Mouse (Mus musculus): Measurements from ENCODE around the gene Snx32. TPM values are rescaled to one million over a fixed set of nuclear protein-coding genes. Genes with fewer than 3 reads are reported as not detected.

The Snx32 gene
- polyA plus RNA-seq, 1 experiment from 2014 or later: 9.6 TPM

DNA sequence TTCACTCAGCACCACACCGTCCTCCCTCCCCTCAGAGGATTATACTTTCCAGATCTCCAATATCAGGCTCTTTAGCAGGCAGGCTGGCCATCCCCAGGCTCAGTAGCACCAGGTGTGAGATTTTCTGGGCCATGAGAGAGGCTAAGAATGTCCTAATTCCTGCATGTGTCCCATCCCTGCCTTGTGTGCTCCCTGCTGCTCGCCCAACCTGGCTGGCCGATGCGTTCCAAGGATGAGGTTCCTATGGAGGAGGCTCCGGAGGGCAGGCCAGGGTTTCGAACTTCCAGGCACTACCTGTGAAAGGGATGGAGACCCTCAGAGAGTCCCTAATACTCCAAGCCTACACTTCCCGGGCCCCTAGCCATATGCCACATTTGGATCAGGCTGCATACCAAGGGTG, 24.5 kb downstream of the Snx32 start:
- Histone ChIP-seq H3K4me3 (no peak overlapping the region), H3K27me3 (ENCODE audit: low read depth, poor library complexity, severe bottlenecking) (no peaks in the 10 kb centered on the region), H3K9me3 (replicated peaks) (no peaks in the 10 kb centered on the region), H3K36me3 (peaks cover 58% of the 10 kb centered on the region), H3K27ac (replicated peaks) (no peak overlapping the region), H3K4me1 (peaks cover 34% of the 10 kb centered on the region)
- no peak for DNase-seq (ENCODE audit: low spot score)
- WGBS: 93% methylated on average over 7 of the region's 7 CpGs

DNA sequence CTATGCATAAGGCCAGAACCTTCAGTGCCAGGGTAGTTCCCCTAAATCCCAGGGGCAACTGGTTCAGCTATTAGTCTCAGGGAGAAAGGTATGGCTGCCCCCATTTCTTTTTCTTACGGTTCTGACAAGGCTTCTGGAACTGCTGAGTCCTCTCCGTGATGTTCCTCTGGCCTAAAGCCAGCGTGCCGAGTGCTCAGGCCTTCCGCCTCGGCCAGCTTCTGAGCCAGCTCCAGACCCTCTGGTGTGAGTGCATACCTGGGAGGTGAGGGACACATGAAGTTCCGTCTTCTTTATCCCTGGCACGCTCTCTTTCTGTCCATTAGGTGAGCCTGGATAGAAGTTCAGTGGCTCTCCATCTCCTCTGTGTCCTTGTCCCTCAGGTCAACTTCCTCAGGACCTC, 25.0 kb downstream of the Snx32 start:
- no peak for DNase-seq (ENCODE audit: low spot score)
- Histone ChIP-seq H3K27ac (replicated peaks) (no peak overlapping the region), H3K36me3 (peaks cover 63% of the 10 kb centered on the region), H3K27me3 (ENCODE audit: low read depth, poor library complexity, severe bottlenecking) (no peaks in the 10 kb centered on the region), H3K4me1 (peaks cover 34% of the 10 kb centered on the region), H3K9me3 (replicated peaks) (no peaks in the 10 kb centered on the region), H3K4me3 (no peak overlapping the region)
- WGBS: 93% methylated on average over 8 of the region's 8 CpGs

DNA sequence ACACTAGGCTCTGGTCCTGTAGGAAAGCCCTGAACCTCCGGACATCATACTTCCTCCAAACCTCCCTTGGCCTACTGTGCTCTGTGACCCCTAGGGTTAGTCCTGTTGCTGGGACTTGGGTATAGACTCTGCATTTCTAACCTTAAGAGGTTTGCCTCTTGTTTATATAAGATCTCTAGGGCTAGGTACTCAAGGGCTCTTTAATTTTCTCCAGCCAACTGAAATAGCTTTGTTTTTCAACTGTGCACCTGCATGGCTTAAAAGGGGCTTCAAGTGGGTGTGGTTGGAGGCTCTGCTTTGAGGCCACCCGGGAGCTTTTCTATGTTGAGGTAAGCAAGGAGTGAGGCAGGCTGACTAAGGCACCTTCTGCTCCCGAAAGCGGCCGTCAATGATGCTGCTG, 25.8 kb downstream of the Snx32 start:
- no peak overlapping the region for H3K4me3 ChIP-seq
- peaks cover 26% of the 10 kb centered on the region for H3K4me1 ChIP-seq
- WGBS: 94% methylated on average over 5 of the region's 5 CpGs
- H3K27me3 ChIP-seq (ENCODE audit: low read depth, poor library complexity, severe bottlenecking): no peaks in the 10 kb centered on the region
- DNase-seq (ENCODE audit: low spot score): no peak
- H3K9me3 ChIP-seq (replicated peaks): no peaks in the 10 kb centered on the region
- peaks cover 70% of the 10 kb centered on the region for H3K36me3 ChIP-seq
- no peak overlapping the region for H3K27ac ChIP-seq (replicated peaks)

DNA sequence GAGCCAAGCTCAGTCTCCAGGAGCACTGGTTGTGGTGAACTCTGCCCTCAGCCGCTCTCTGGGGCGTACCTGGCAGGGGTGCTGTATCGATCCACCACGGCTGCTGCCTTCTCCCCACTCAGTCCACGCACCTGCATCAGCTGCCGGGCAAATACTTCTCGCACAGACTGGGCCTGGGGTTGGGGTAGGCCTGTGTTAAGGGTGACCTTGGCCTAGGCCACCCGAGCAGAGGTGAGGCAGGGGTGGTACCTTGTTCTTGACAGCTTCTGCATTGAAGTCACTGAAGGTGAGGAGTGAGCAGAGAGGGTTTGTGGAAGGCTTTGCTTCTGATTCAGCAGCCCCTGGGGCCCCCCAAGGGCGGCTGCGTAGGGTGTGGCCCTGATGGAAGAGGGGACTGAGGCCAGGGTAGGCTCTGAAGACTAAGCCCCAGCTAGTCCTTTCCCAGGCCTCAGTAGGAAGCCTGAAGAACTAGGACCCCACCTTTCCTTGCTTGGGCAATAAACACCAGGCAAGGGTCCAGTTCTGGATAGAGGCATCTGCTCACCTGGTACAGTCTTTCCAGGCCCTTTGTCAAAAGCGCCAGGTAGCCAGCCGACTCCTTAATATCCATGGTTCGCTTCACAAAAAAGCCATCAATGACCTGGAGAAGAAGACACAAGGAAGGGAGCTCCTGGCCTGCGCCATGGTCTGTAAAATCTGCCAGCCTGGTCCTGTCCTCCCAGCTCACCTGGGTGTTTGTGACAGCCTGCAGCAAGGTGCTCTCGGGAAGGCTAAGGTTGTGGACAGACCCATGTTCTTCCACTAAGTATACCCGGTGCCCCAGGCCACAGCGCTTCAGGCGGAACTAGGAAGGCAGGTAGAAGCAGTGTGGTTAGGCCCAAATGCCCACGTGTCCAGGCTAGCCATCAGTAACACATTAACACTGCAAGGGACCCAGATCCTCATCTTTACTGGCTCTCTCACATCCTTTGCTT, 26.7 kb downstream of the Snx32 start:
- Histone ChIP-seq H3K4me1 (peaks cover 20% of the 10 kb centered on the region), H3K27me3 (ENCODE audit: low read depth, poor library complexity, severe bottlenecking) (no peaks in the 10 kb centered on the region), H3K9me3 (replicated peaks) (no peaks in the 10 kb centered on the region), H3K27ac (replicated peaks) (no peak overlapping the region), H3K36me3 (peaks cover 79% of the 10 kb centered on the region), H3K4me3 (no peak overlapping the region)
- 96% methylated on average over 19 of the region's 19 CpGs for WGBS
- no peak for DNase-seq (ENCODE audit: low spot score)

DNA sequence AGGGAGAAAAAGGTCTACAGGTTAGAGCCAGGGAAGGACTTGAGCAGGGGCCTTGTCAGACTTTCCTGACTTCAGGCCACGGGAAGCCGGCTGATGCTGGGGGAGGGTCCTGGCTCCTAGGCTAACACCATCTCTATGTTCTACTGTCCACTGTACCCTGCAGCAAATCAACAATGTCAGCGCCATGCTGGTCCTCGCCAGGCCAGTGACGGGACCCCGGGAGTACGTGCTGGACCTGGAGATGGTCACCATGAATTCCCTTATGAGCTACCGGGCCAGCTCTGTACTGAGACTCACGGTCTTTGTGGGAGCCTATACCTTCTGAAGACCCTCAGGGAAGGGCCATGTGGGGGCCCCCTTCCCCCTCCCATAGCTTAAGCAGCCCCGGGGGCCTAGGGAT, 28.9 kb downstream of the Snx32 start:
- Histone ChIP-seq H3K9me3 (replicated peaks) (no peaks in the 10 kb centered on the region), H3K4me3 (no peak overlapping the region), H3K27me3 (ENCODE audit: low read depth, poor library complexity, severe bottlenecking) (no peaks in the 10 kb centered on the region), H3K4me1 (0 out of 2 replicates have a peak, but pooled peaks cover under 1% of the 10 kb centered on the region), H3K36me3 (peaks cover 91% of the 10 kb centered on the region), H3K27ac (replicated peaks) (no peak overlapping the region)
- 93% methylated on average over 10 of the region's 10 CpGs for WGBS
- DNase-seq (ENCODE audit: low spot score): no peak

DNA sequence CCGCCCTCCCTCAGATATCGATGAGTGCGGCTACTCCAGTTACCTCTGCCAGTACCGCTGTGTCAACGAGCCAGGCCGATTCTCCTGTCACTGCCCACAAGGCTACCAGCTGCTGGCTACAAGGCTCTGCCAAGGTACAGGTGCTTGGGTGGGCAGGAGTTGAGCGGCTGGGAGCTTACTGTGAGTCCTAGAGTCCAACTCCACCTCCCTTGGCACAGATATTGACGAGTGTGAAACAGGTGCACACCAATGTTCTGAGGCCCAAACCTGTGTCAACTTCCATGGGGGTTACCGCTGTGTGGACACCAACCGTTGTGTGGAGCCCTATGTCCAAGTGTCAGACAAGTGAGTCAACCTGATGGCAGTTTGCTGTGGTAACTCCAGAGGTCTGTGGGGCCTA, 30.3 kb downstream of the Snx32 start:
- H3K27ac ChIP-seq (replicated peaks): no peak overlapping the region
- H3K27me3 ChIP-seq (ENCODE audit: low read depth, poor library complexity, severe bottlenecking): peaks cover 10% of the 10 kb centered on the region; the same call in 1 of the 2 replicates
- H3K4me3 ChIP-seq: no peak overlapping the region
- peaks cover 78% of the 10 kb centered on the region for H3K36me3 ChIP-seq
- peaks cover 11% of the 10 kb centered on the region for H3K4me1 ChIP-seq
- H3K9me3 ChIP-seq (replicated peaks): no peaks in the 10 kb centered on the region
- no peak for DNase-seq (ENCODE audit: low spot score)
- 93% methylated on average over 10 of the region's 10 CpGs for WGBS

DNA sequence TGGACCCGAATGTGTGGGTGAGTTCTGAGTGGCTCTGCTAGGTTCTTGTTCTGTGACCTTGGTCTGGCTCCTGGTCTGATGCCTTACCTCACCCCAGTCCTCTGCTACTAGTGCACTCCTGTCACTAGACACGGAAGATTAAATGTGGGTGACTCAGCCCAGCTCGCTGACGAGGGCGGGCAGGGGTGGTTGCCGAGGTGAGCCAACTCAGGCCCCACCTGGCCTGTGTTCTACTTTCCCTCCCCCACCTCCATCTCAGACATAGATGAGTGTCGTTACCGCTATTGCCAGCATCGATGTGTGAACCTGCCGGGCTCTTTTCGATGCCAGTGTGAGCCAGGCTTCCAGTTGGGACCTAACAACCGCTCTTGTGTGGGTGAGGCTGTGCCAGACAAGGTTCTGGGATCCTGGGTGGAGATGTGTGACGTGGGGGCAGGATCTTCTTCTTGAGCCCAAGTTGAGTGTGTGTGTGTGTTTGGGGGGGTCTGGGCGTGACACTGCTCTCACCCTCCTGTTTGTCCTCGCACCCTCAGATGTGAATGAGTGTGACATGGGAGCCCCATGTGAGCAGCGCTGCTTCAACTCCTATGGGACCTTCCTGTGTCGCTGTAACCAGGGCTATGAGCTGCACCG, 32.6 kb downstream of the Snx32 start:
- WGBS: 93% methylated on average over 18 of the region's 18 CpGs
- H3K27ac ChIP-seq (replicated peaks): no peak overlapping the region
- no peak for DNase-seq (ENCODE audit: low spot score)
- peaks cover 10% of the 10 kb centered on the region; the same call in 1 of the 2 replicates for H3K27me3 ChIP-seq (ENCODE audit: low read depth, poor library complexity, severe bottlenecking)
- H3K36me3 ChIP-seq: peaks cover 55% of the 10 kb centered on the region
- H3K4me3 ChIP-seq: peak overlapping the region; percentile 7; the same call in 1 of the 2 replicates
- H3K4me1 ChIP-seq: peaks cover 27% of the 10 kb centered on the region
- no peaks in the 10 kb centered on the region for H3K9me3 ChIP-seq (replicated peaks)

DNA sequence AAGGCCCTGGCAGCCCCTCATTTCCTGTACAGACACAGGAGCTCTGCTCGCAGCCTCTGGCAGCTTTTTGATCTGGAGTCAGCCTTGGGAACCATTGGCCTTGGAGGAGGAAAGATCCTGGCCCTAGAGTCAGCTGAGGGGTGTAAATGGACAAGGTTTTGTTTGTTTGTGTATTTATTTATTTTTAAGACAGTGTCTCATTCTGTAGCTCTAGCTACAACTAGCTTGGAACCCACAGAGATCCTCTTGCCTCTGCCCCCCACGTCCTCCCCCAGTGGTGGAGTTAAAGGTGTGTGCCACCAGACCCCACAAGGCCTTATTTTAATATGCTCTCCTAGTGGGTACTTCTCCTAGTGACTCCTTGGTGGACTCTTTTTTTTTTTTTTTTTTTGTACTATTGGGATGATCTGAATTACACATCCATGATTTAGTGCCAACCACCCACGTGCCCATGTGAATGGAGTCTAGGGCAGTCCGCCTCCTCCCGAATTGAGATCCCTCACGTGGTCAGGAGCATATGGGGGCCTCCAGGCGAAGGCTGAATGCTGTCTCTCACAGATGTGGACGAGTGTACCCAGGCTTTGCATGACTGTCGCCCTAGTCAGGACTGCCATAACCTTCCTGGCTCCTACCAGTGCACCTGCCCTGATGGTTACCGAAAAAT, 33.2 kb downstream of the Snx32 start:
- peaks cover 10% of the 10 kb centered on the region; the same call in 1 of the 2 replicates for H3K27me3 ChIP-seq (ENCODE audit: low read depth, poor library complexity, severe bottlenecking)
- no peak for DNase-seq (ENCODE audit: low spot score)
- no peak overlapping the region for H3K4me3 ChIP-seq
- H3K9me3 ChIP-seq (replicated peaks): no peaks in the 10 kb centered on the region
- H3K4me1 ChIP-seq: peaks cover 27% of the 10 kb centered on the region
- H3K36me3 ChIP-seq: peaks cover 49% of the 10 kb centered on the region
- no peak overlapping the region for H3K27ac ChIP-seq (replicated peaks)
- 89% methylated on average over 10 of the region's 10 CpGs for WGBS

DNA sequence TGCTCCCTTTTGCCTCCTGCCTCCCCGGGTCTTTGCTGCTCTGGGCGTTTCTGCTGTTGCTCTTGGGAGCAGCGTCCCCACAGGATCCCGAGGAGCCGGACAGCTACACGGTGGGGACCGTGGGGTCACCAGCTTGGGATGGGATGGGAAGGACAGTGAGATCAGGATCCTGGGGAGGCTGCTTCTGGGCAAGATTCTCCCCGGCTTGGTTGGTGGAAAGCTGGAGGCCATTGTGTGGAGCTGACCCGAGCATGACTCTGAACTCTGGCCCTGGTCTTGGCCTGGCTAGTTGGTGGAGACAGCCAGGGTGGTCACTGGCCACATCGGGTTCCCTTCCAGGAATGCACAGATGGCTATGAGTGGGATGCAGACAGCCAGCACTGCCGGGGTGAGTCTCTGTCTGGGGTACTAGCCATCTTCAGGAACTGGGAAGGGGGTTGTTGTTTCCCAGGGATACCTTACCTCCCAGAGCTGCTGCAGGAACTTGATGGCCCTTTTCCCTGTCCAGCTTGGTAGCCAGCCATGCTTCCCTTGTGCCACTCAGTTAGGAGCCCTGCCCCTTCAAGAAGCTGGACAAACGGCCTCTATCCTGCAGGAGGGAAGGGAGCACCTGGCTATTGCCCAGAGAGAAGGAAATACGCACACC, 35.1 kb downstream of the Snx32 start:
- DNase-seq (ENCODE audit: low spot score): no peak

DNA sequence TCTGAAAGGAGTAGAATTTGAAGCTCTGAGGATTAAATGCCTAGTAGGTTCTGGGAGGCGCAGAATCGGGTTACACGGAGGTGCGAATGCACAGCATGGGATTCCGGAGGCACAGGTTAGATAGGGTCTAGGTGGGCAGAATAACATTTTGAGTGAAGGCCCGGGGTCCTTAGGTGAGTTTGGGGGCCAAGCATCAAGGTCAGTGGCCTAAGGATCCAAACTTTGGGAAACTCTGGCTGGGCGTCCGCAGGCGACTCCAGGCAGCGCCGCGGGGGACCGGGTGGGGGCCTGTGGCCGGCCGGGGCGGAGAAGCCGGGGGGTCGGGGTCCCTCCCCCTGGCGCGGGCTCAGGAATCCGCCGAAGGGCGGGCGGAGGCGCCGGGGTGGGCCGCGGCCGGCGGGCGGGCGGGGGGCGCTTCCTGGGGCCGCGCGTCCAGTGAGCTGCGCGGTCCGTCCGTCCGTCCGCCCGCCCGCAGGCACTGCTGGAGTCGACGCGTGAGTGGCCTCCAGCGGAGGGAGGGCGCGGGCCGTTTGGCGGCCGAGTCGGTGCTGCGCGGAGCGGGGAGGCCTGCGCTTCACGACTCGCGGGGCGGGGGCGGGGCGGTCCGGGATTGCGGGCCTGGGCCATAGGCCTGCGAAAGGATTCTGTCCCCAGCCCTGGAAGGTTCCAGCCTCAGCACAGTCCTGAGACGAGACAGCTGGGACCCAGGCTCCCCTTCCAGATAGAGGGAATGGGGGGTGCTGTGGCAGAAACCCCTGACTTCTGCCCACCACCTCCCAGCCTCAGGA, 35.9 kb downstream of the Snx32 start:
- Histone ChIP-seq H3K4me1 (peaks cover 27% of the 10 kb centered on the region), H3K36me3 (peaks cover 23% of the 10 kb centered on the region), H3K4me3 (peak overlapping the region; percentile 68), H3K27ac (replicated peaks) (peak overlapping the region; percentile 90), H3K9me3 (replicated peaks) (no peaks in the 10 kb centered on the region), H3K27me3 (ENCODE audit: low read depth, poor library complexity, severe bottlenecking) (peaks cover 10% of the 10 kb centered on the region; the same call in 1 of the 2 replicates)
- DNase-seq (ENCODE audit: low spot score): peak; percentile 65
- under 1% methylated on average over 57 of the region's 68 CpGs for WGBS

More for the DNA sequence above, 35.1 kb downstream of the Snx32 start:
- Histone ChIP-seq H3K9me3 (replicated peaks) (no peaks in the 10 kb centered on the region), H3K36me3 (peaks cover 29% of the 10 kb centered on the region), H3K27me3 (ENCODE audit: low read depth, poor library complexity, severe bottlenecking) (peaks cover 10% of the 10 kb centered on the region; the same call in 1 of the 2 replicates), H3K4me1 (peaks cover 27% of the 10 kb centered on the region), H3K27ac (replicated peaks) (peak overlapping the region; percentile 90), H3K4me3 (peak overlapping the region; percentile 68)
- WGBS: 27% methylated on average over 13 of the region's 13 CpGs

DNA sequence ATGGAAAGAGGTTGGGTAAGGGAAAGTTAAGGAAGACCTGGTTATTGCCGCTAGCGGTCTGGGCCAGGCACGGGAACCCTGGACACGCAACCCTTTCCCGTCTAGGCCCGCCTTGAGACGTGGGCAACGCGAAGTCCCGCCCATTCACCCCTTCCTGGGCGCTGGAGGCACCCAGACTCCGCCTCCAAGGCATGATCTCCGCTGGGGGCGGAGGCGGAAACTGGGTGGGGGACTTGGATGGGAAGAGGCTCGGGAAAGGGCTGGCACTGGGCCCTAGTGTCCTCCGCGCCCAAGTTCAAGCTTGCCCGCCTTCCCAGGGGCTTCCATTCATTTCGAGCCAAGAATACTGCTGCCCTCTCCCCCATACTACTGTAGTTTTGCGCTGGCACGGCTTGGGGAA, 36.6 kb downstream of the Snx32 start, which contains the start of gene Efemp2:
Gene Efemp2, plus strand, starts transcription at position 235 of the 400 bp plus-strand sequence.
- DNase-seq (ENCODE audit: low spot score): peak; percentile 80
- H3K27ac ChIP-seq (replicated peaks): peak within 1 kb of the TSS; percentile 90
- peaks cover 10% of the 10 kb centered on the region; the same call in 1 of the 2 replicates for H3K27me3 ChIP-seq (ENCODE audit: low read depth, poor library complexity, severe bottlenecking)
- no peaks in the 10 kb centered on the region for H3K9me3 ChIP-seq (replicated peaks)
- H3K4me1 ChIP-seq: peaks cover 27% of the 10 kb centered on the region
- WGBS: 2% methylated on average over 22 of the region's 22 CpGs
- peaks cover 16% of the 10 kb centered on the region for H3K36me3 ChIP-seq
- peak within 1 kb of the TSS; percentile 68 for H3K4me3 ChIP-seq

All from midbrain, embryonic 10.5 days (tissue).